17 mouse cellular contexts compared by ENCODE assay signal in genomic region chr1:27578776-27579175, GRCm38 (mm10).
DNase-seq lines count a peak whose midpoint lies in the region; ATAC-seq lines count a peak whose summit lies in the region.
"Had no signal": no experiment of that assay in that cellular context is flagged by ENCODE, and none has a peak within 500 bp of the region (broad histone marks: within the 10 kb centered on the region; RNA-seq: fewer than 3 reads in every experiment).

No protein-coding gene starts in this region.

- no peak overlapping the region for H3K27ac ChIP-seq in hindbrain, embryonic 13.5 days
- H3K27ac ChIP-seq in hindbrain, embryonic 10.5 days: no peak overlapping the region
- no peak overlapping the region for H3K27ac ChIP-seq in liver, embryonic 11.5 days (ENCODE audit: low read depth, low read length)
- H3K27ac ChIP-seq: embryonic facial prominence, embryonic 15.5 days; heart, embryonic 15.5 days; liver, embryonic 13.5 days had no signal

- H3K4me3 ChIP-seq in hindbrain, embryonic 13.5 days: no peak overlapping the region
- no peak overlapping the region for H3K4me3 ChIP-seq in hindbrain, embryonic 10.5 days
- H3K4me3 ChIP-seq in liver, embryonic 11.5 days (ENCODE audit: low read depth, low read length): no peak overlapping the region
- H3K4me3 ChIP-seq: embryonic facial prominence, embryonic 15.5 days; heart, embryonic 15.5 days; liver, embryonic 13.5 days had no signal

- 0 out of 2 replicates have a peak, but pooled peaks have one; percentile 43 for ATAC-seq in hindbrain, embryonic 13.5 days (ENCODE audit: low FRiP score)
- ATAC-seq in liver, embryonic 11.5 days (replicated peaks; ENCODE audit: low FRiP score): no peak
- ATAC-seq: intestine, embryonic 16.5 days had no signal

- no peaks in the 10 kb centered on the region for H3K36me3 ChIP-seq in hindbrain, embryonic 13.5 days
- no peaks in the 10 kb centered on the region for H3K36me3 ChIP-seq in hindbrain, embryonic 10.5 days
- H3K36me3 ChIP-seq in liver, embryonic 11.5 days (ENCODE audit: control insufficient read depth, insufficient read depth, low read length): no peaks in the 10 kb centered on the region
- H3K36me3 ChIP-seq: embryonic facial prominence, embryonic 15.5 days; heart, embryonic 15.5 days; liver, embryonic 13.5 days had no signal

- H3K27me3 ChIP-seq in hindbrain, embryonic 13.5 days: no peaks in the 10 kb centered on the region
- no peaks in the 10 kb centered on the region for H3K27me3 ChIP-seq in hindbrain, embryonic 10.5 days (ENCODE audit: insufficient read depth, poor library complexity, severe bottlenecking)
- H3K27me3 ChIP-seq in liver, embryonic 11.5 days (replicated peaks; ENCODE audit: control insufficient read depth, insufficient read depth, low read length): no peaks in the 10 kb centered on the region
- H3K27me3 ChIP-seq: embryonic facial prominence, embryonic 15.5 days; heart, embryonic 15.5 days; liver, embryonic 13.5 days had no signal

- no peak for DNase-seq in hindbrain, embryonic 10.5 days (ENCODE audit: low spot score)
- peak; percentile 20 for DNase-seq in brain, adult 2 months (ENCODE audit: low read depth, low spot score)
- peak; percentile 31 for DNase-seq in cerebellum, adult 11-12 months
- DNase-seq in cerebellum, postnatal 14 days: peak; percentile 20 to 51
- no peak for DNase-seq in gastrocnemius, adult 8-10 months (ENCODE audit: low spot score in 2 of 2)
- DNase-seq in liver, embryonic 11.5 days (ENCODE audit: low spot score): no peak
- DNase-seq: gastrocnemius, postnatal 14 days; kidney, postnatal 36 days; liver, embryonic 13.5 days; lung, embryonic 14.5 days; lung, postnatal 36 days; spleen, adult 18-20 months; thymus, postnatal 36 days had no signal

- no peaks in the 10 kb centered on the region for H3K9me3 ChIP-seq in hindbrain, embryonic 13.5 days
- H3K9me3 ChIP-seq in hindbrain, embryonic 10.5 days: no peaks in the 10 kb centered on the region
- no peaks in the 10 kb centered on the region for H3K9me3 ChIP-seq in liver, embryonic 11.5 days (ENCODE audit: control insufficient read depth, low read length)
- H3K9me3 ChIP-seq: embryonic facial prominence, embryonic 15.5 days; heart, embryonic 15.5 days; liver, embryonic 13.5 days had no signal

- 0 out of 2 replicates have a peak, but pooled peaks cover 2% of the 10 kb centered on the region for H3K4me1 ChIP-seq in hindbrain, embryonic 13.5 days (replicated peaks)
- H3K4me1 ChIP-seq in hindbrain, embryonic 10.5 days (replicated peaks): no peaks in the 10 kb centered on the region
- no peaks in the 10 kb centered on the region for H3K4me1 ChIP-seq in liver, embryonic 11.5 days (replicated peaks; ENCODE audit: control insufficient read depth, insufficient read depth, low read length)
- H3K4me1 ChIP-seq: embryonic facial prominence, embryonic 15.5 days; heart, embryonic 15.5 days; liver, embryonic 13.5 days had no signal

- H3K9ac ChIP-seq in hindbrain, embryonic 13.5 days: no peak overlapping the region
- H3K9ac ChIP-seq in liver, embryonic 11.5 days (ENCODE audit: low read depth, low read length): no peak overlapping the region
- H3K9ac ChIP-seq: embryonic facial prominence, embryonic 15.5 days; heart, embryonic 15.5 days; liver, embryonic 13.5 days; lung, embryonic 14.5 days had no signal

- H3K4me2 ChIP-seq in hindbrain, embryonic 13.5 days: no peak overlapping the region
- no peak overlapping the region for H3K4me2 ChIP-seq in liver, embryonic 11.5 days
- H3K4me2 ChIP-seq: embryonic facial prominence, embryonic 15.5 days; heart, embryonic 15.5 days; liver, embryonic 13.5 days; lung, embryonic 14.5 days had no signal

Comparison
In these comparisons a context has a peak if more than half of its experiments do, and no peak if none do; other contexts are left out.
1. DNase-seq: peak in brain, adult 2 months (single experiment), cerebellum, adult 11-12 months (single experiment) and cerebellum, postnatal 14 days (2 of 2); none in hindbrain, embryonic 10.5 days (single experiment), gastrocnemius, adult 8-10 months (0 of 2) and liver, embryonic 11.5 days (single experiment).